Mouse (Mus musculus) forelimb bud, embryonic 11.5 days (tissue): ENCODE results near the gene Ttc23.

Source experiments
- DNase-seq: peaks from one replicate; pipeline ENCODE4 v3.0.0-alpha.2; 2012; ENCODE audit warnings: low read depth, low spot score

Gene Ttc23

GRCm38 (mm10) chr7:67801022-67801421 lies 153.8 kb downstream of the Ttc23 start:
- no peak for DNase-seq

DNA sequence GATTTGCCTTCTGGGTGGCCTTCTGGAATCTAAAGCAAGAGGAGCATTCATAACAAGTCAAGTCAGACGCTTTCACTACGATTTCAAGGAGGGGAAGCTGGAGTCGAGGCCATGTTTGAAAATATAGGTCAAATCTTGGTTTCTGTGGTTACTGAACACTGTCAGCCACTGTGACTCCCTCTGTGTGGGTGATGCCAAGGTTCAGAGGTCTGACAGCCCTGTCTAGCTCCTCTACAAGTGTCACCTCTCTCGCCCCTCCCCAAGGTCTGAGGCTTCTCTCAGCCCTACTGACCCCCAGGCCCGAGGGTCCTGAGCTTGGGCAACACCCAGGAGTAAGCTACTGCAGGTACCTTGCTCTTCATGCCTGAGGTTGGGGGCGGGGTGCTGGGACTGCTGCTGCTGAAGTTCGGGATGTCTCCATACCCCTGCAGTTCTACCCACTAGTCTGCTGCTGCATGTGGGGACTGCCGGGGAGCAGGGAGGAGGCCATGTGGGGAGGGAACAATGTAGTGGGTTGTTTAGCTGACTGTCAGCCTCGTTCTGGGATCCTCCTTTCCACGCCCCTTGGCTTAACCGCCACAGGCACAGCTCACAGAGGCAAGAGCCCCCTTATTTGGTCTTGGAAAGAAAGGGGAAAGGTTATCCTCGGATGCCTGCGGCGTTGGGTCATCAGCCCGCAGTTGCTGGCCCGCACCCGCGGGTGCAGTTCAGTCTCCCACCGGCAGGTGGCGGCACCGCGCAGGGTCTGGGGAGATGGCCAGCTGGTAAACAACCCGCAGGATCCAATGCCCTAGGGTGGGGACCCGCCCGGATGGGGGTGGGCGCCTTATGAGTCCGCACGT lies 156.0 kb downstream of the Ttc23 start:
- peak; percentile 74 for DNase-seq

- no peak for DNase-seq
Observed at GRCm38 (mm10) chr7:67803857-67804215, 156.6 kb downstream of the Ttc23 start.
